ENCODE assay signal across 10 mouse cellular contexts in the genomic region with DNA sequence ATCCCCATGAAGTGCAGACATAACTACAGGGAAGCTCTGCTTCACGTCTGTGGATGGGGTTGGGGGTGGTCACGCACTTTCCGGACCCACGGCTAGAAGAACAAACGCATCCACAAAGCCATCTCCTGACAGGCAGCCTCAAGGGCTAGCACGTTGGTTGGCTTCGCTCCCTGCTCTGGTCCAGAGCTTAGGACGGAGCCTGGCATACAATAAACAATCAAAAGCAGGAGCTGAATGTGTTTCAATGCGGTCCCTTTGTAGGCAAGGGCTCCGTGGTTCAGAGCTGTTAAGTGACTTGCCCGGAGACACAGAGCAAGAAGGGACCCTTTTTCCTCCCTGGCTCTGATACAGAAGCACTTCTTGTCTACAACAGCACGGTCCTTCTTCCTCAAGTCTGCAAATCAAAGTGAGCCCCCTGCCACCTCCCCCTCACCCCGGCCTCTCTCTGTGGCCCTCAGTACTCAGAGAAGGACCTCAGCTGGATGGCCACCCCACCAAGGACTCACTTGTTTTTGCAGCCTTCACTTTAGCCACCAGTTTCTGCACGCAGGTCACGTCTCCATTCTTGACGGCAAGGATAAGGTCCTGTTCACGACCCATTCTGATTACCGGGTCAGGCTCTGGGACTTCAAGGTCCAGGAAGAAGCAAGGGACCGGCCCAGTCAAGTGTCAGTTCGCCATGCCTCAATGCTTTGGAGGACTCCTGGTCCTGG. TPM values are rescaled to one million over a fixed set of nuclear protein-coding genes. Genes with fewer than 3 reads are reported as not detected.
A peak's percentile ranks its signal among the peaks of the same experiment; 100 is the strongest.
DNase-seq lines count a peak whose midpoint lies in the region; ATAC-seq and TF ChIP-seq lines count a peak whose summit lies in the region.
"Had no signal": no experiment of that assay in that cellular context is flagged by ENCODE, and none has a peak within 500 bp of the region (broad histone marks: within the 10 kb centered on the region; RNA-seq: fewer than 3 reads in every experiment).

No protein-coding gene starts in this region.

- no peak for DNase-seq in kidney, adult 2 months
- DNase-seq in kidney, postnatal 36 days: no peak
- no peak for DNase-seq in midbrain, embryonic 14.5 days
- no peak for DNase-seq in spleen, adult 12 weeks (ENCODE audit: low spot score)
- no peak for DNase-seq in adrenal gland, adult 2 months

- no peaks in the 10 kb centered on the region for H3K27me3 ChIP-seq in kidney, adult 2 months (replicated peaks; ENCODE audit: control insufficient read depth, insufficient read depth, low read length)
- H3K27me3 ChIP-seq in embryonic facial prominence, embryonic 13.5 days: no peaks in the 10 kb centered on the region
- H3K27me3 ChIP-seq in hindbrain, embryonic 16.5 days (replicated peaks; ENCODE audit: control insufficient read depth, insufficient read depth, low read length): no peaks in the 10 kb centered on the region
- H3K27me3 ChIP-seq in midbrain, embryonic 14.5 days (ENCODE audit: control insufficient read depth, insufficient read depth, low read length): no peaks in the 10 kb centered on the region

- no peak for TF ChIP-seq POLR2A in kidney, adult 2 months (IDR thresholded peaks at IDR 0.05; ENCODE audit: low read depth, low read length)

- H3K36me3 ChIP-seq in kidney, adult 2 months (ENCODE audit: control insufficient read depth, insufficient read depth, low read length): peaks cover 1% of the 10 kb centered on the region; the same call in 1 of the 2 replicates
- H3K36me3 ChIP-seq in embryonic facial prominence, embryonic 13.5 days: peaks cover 41% of the 10 kb centered on the region
- H3K36me3 ChIP-seq in hindbrain, embryonic 16.5 days (ENCODE audit: control insufficient read depth, insufficient read depth, low read length): no peaks in the 10 kb centered on the region
- H3K36me3 ChIP-seq in midbrain, embryonic 14.5 days (ENCODE audit: control insufficient read depth, insufficient read depth, low read length): peaks cover 7% of the 10 kb centered on the region

- no peak for ATAC-seq in embryonic facial prominence, embryonic 13.5 days (ENCODE audit: insufficient number of reproducible peaks, insufficient read depth, low FRiP score, low TSS enrichment, low read depth)
- no peak for ATAC-seq in hindbrain, embryonic 16.5 days
- ATAC-seq in midbrain, embryonic 14.5 days (ENCODE audit: low FRiP score, low TSS enrichment): no peak
- ATAC-seq in monocyte, adult 5-6 weeks (replicated peaks; ENCODE audit: insufficient number of reproducible peaks, low FRiP score, low TSS enrichment, poor library complexity, severe bottlenecking): no peak

- peak overlapping the region; percentile 49 for H3K27ac ChIP-seq in kidney, adult 2 months (ENCODE audit: insufficient read depth, low read depth, low read length)
- H3K27ac ChIP-seq in embryonic facial prominence, embryonic 13.5 days: 0 out of 2 replicates have a peak overlapping the region, but pooled peaks have one; percentile 68
- peak overlapping the region; percentile 44 for H3K27ac ChIP-seq in hindbrain, embryonic 16.5 days (ENCODE audit: low read depth, low read length)
- H3K27ac ChIP-seq in midbrain, embryonic 14.5 days (replicated peaks; ENCODE audit: low read depth, low read length): no peak overlapping the region

- H3K4me1 ChIP-seq in kidney, adult 2 months (ENCODE audit: control insufficient read depth, insufficient read depth, low read length): peaks cover 37% of the 10 kb centered on the region; the same call in 1 of the 2 replicates
- peaks cover 77% of the 10 kb centered on the region for H3K4me1 ChIP-seq in embryonic facial prominence, embryonic 13.5 days
- peaks cover 56% of the 10 kb centered on the region for H3K4me1 ChIP-seq in hindbrain, embryonic 16.5 days (ENCODE audit: control insufficient read depth, insufficient read depth, low read depth, low read length)
- H3K4me1 ChIP-seq in midbrain, embryonic 14.5 days (ENCODE audit: control insufficient read depth, insufficient read depth, low read length): peaks cover 47% of the 10 kb centered on the region

- peak overlapping the region; percentile 94 for H3K4me2 ChIP-seq in embryonic facial prominence, embryonic 13.5 days
- peak overlapping the region; percentile 98 for H3K4me2 ChIP-seq in hindbrain, embryonic 16.5 days (ENCODE audit: low read length)
- peak overlapping the region; percentile 75 for H3K4me2 ChIP-seq in midbrain, embryonic 14.5 days (ENCODE audit: low read length)

- no peak for TF ChIP-seq CTCF in kidney, adult 2 months (conservative IDR thresholded peaks at IDR 0.05; ENCODE audit: insufficient read depth, insufficient read length, low read depth, low read length)

- H3K9ac ChIP-seq in embryonic facial prominence, embryonic 13.5 days: peak overlapping the region; percentile 88
- H3K9ac ChIP-seq in hindbrain, embryonic 16.5 days (ENCODE audit: low read depth, low read length): peak overlapping the region; percentile 63; the same call in 1 of the 2 replicates
- H3K9ac ChIP-seq in midbrain, embryonic 14.5 days (replicated peaks; ENCODE audit: low read length): no peak overlapping the region

- 40% methylated on average over 20 of the region's 20 CpGs for WGBS in kidney, adult 2 months
- WGBS in embryonic facial prominence, embryonic 13.5 days: 78% methylated on average over 20 of the region's 20 CpGs
- WGBS in hindbrain, embryonic 16.5 days: 74% methylated on average over 20 of the region's 20 CpGs
- 84% methylated on average over 20 of the region's 20 CpGs for WGBS in midbrain, embryonic 14.5 days

- H3K4me3 ChIP-seq in kidney, adult 2 months (ENCODE audit: insufficient read depth, low read depth, low read length): peak overlapping the region; percentile 81
- peak overlapping the region; percentile 95 for H3K4me3 ChIP-seq in embryonic facial prominence, embryonic 13.5 days
- peak overlapping the region; percentile 91 for H3K4me3 ChIP-seq in hindbrain, embryonic 16.5 days (ENCODE audit: low read length)
- H3K4me3 ChIP-seq in midbrain, embryonic 14.5 days (replicated peaks; ENCODE audit: low read depth, low read length): peak overlapping the region; percentile 94

- H3K9me3 ChIP-seq in embryonic facial prominence, embryonic 13.5 days: no peaks in the 10 kb centered on the region
- no peaks in the 10 kb centered on the region for H3K9me3 ChIP-seq in hindbrain, embryonic 16.5 days (ENCODE audit: control insufficient read depth, low read length)
- no peaks in the 10 kb centered on the region for H3K9me3 ChIP-seq in midbrain, embryonic 14.5 days (ENCODE audit: control insufficient read depth, low read length)
- H3K9me3 ChIP-seq: G1E had no signal

RNA-seq across cellular contexts. Expression of gene Caskin2, which starts 1.9 kb away (rescaled TPM):
- polyA plus RNA-seq in kidney, adult 2 months (2012; rRNA removed): 36.9 and 46.7 TPM in 2 replicates
- polyA plus RNA-seq in embryonic facial prominence, embryonic 13.5 days (2015; fragmentation: Nextera tagmentation; extraction: Ambion mirVana): 16.1 and 17.3 TPM in 2 replicates
- 9.0 and 12.6 TPM in 2 replicates for polyA plus RNA-seq in hindbrain, embryonic 16.5 days (2015; fragmentation: Nextera tagmentation; extraction: Ambion mirVana)
- polyA plus RNA-seq in midbrain, embryonic 14.5 days (2014; fragmentation: Nextera tagmentation; extraction: Ambion mirVana): 8.4 and 9.8 TPM in 2 replicates
- total RNA-seq in monocyte, adult 5-6 weeks (2017): 0.19 to 5.1 TPM (median 0.78 TPM) in 3 replicates
- total RNA-seq in adrenal gland, adult 2 months (2021): 10 to 100 TPM; 53.7 to 64.2 TPM
- polyA plus RNA-seq in adrenal gland, adult 2 months (2012; rRNA removed): 110 and 114 TPM in 2 replicates

RNA-seq across cellular contexts. Expression of gene Tsen54, which starts 3.0 kb away (rescaled TPM):
- polyA plus RNA-seq in kidney, adult 2 months (2012; rRNA removed): 36.4 and 43.4 TPM in 2 replicates
- polyA plus RNA-seq in embryonic facial prominence, embryonic 13.5 days (2015; fragmentation: Nextera tagmentation; extraction: Ambion mirVana): 31.3 and 34.6 TPM in 2 replicates
- 18.7 and 23.3 TPM in 2 replicates for polyA plus RNA-seq in hindbrain, embryonic 16.5 days (2015; fragmentation: Nextera tagmentation; extraction: Ambion mirVana)
- 17.2 and 20.5 TPM in 2 replicates for polyA plus RNA-seq in midbrain, embryonic 14.5 days (2014; fragmentation: Nextera tagmentation; extraction: Ambion mirVana)
- total RNA-seq in monocyte, adult 5-6 weeks (2017): 6.3 to 11.7 TPM (median 7.3 TPM) in 3 replicates
- total RNA-seq in adrenal gland, adult 2 months (2021): 10 to 100 TPM; 15.8 to 20.7 TPM
- polyA plus RNA-seq in adrenal gland, adult 2 months (2012; rRNA removed): 43.9 and 61.6 TPM in 2 replicates

RNA-seq across cellular contexts. Expression of gene Llgl2, which starts 12.3 kb away (rescaled TPM):
- polyA plus RNA-seq in kidney, adult 2 months (2012; rRNA removed): 153 and 166 TPM in 2 replicates
- 8.1 and 9.5 TPM in 2 replicates for polyA plus RNA-seq in embryonic facial prominence, embryonic 13.5 days (2015; fragmentation: Nextera tagmentation; extraction: Ambion mirVana)
- 1.3 and 2.1 TPM in 2 replicates for polyA plus RNA-seq in hindbrain, embryonic 16.5 days (2015; fragmentation: Nextera tagmentation; extraction: Ambion mirVana)
- 0.55 and 0.63 TPM in 2 replicates for polyA plus RNA-seq in midbrain, embryonic 14.5 days (2014; fragmentation: Nextera tagmentation; extraction: Ambion mirVana)
- total RNA-seq in monocyte, adult 5-6 weeks (2017): 10.4 to 25.9 TPM (median 10.7 TPM) in 3 replicates
- 10 to 100 TPM in 1 of 2 experiments, 1 to 10 TPM in 1; 7.6 to 13.1 TPM for total RNA-seq in adrenal gland, adult 2 months (2021)
- polyA plus RNA-seq in adrenal gland, adult 2 months (2012; rRNA removed): 24.4 and 29.5 TPM in 2 replicates

RNA-seq across cellular contexts. Expression of gene Tmem94, which starts 46.3 kb away (rescaled TPM):
- 77.1 and 97.8 TPM in 2 replicates for polyA plus RNA-seq in kidney, adult 2 months (2012; rRNA removed)
- polyA plus RNA-seq in embryonic facial prominence, embryonic 13.5 days (2015; fragmentation: Nextera tagmentation; extraction: Ambion mirVana): 24.8 and 24.9 TPM in 2 replicates
- 22.0 and 29.0 TPM in 2 replicates for polyA plus RNA-seq in hindbrain, embryonic 16.5 days (2015; fragmentation: Nextera tagmentation; extraction: Ambion mirVana)
- polyA plus RNA-seq in midbrain, embryonic 14.5 days (2014; fragmentation: Nextera tagmentation; extraction: Ambion mirVana): 15.2 and 20.9 TPM in 2 replicates
- 10.8 to 33.1 TPM (median 10.9 TPM) in 3 replicates for total RNA-seq in monocyte, adult 5-6 weeks (2017)
- 10 to 100 TPM; 70.6 to 85.9 TPM for total RNA-seq in adrenal gland, adult 2 months (2021)
- 158 and 165 TPM in 2 replicates for polyA plus RNA-seq in adrenal gland, adult 2 months (2012; rRNA removed)

RNA-seq across cellular contexts. Expression of gene Myo15b, which starts 46.7 kb away (rescaled TPM):
- 104 and 132 TPM in 2 replicates for polyA plus RNA-seq in kidney, adult 2 months (2012; rRNA removed)
- polyA plus RNA-seq in embryonic facial prominence, embryonic 13.5 days (2015; fragmentation: Nextera tagmentation; extraction: Ambion mirVana): 0.67 and 1.0 TPM in 2 replicates
- 0.16 and 0.31 TPM in 2 replicates for polyA plus RNA-seq in hindbrain, embryonic 16.5 days (2015; fragmentation: Nextera tagmentation; extraction: Ambion mirVana)
- 0.15 TPM in 1 of 2 replicates, not detected in the other for polyA plus RNA-seq in midbrain, embryonic 14.5 days (2014; fragmentation: Nextera tagmentation; extraction: Ambion mirVana)
- not detected in 3 replicates for total RNA-seq in monocyte, adult 5-6 weeks (2017)
- total RNA-seq in adrenal gland, adult 2 months (2021): under 1 TPM in 1 of 2 experiments, not detected in 1; 0.35 TPM
- polyA plus RNA-seq in adrenal gland, adult 2 months (2012; rRNA removed): 0.13 and 0.47 TPM in 2 replicates
- total RNA-seq: neutrophil, adult 5-6 weeks had no signal
